Mouse (Mus musculus): ENCODE measurements around the gene Mif4gd.

- TF ChIP-seq CTCF (IDR thresholded peaks at IDR 0.05; ENCODE audit: borderline replicate concordance, insufficient read depth, low read depth, low read length) (no peak), POLR2A (IDR thresholded peaks at IDR 0.05; ENCODE audit: borderline replicate concordance, insufficient read depth, low read length) (no peak)
These were observed 33.7 kb upstream of the Mif4gd start for GRCm38 (mm10) chr11:115646439-115646838.
